Mouse (Mus musculus): ENCODE results near the gene Ppp4r2. TPM values are rescaled to one million over a fixed set of nuclear protein-coding genes. Genes with fewer than 3 reads are reported as not detected.

Gene Ppp4r2
- polyA plus RNA-seq (2016; fragmentation: Nextera tagmentation; extraction: Ambion mirVana), result 21.0 and 26.9 TPM in 2 replicates

- no peaks in the 10 kb centered on the region for H3K9me3 ChIP-seq (replicated peaks)
- under 1% methylated on average over 34 of the region's 50 CpGs for WGBS
- DNase-seq (ENCODE audit: low spot score), result peak; percentile 94
- peaks cover 5% of the 10 kb centered on the region for H3K4me1 ChIP-seq
- peak within 1 kb of the TSS; percentile 93 for H3K4me3 ChIP-seq
- H3K36me3 ChIP-seq, result peaks cover 40% of the 10 kb centered on the region
- no peaks in the 10 kb centered on the region for H3K27me3 ChIP-seq (ENCODE audit: low read depth, poor library complexity, severe bottlenecking)
- peak within 1 kb of the TSS; percentile 98 for H3K27ac ChIP-seq
Measured at GRCm38 (mm10) chr6:100833355-100833754, at the start of gene Ppp4r2. TSS of gene Ppp4r2 (plus strand) at chr6:100833622.

- no peaks in the 10 kb centered on the region for H3K27me3 ChIP-seq (ENCODE audit: low read depth, poor library complexity, severe bottlenecking)
- DNase-seq (ENCODE audit: low spot score), result no peak
- peaks cover 7% of the 10 kb centered on the region; the same call in 1 of the 2 replicates for H3K36me3 ChIP-seq
- no peak overlapping the region for H3K27ac ChIP-seq
- no peaks in the 10 kb centered on the region for H3K9me3 ChIP-seq (replicated peaks)
- 94% methylated on average over 1 of the region's 1 CpGs for WGBS
- peaks cover 4% of the 10 kb centered on the region; the same call in 1 of the 2 replicates for H3K4me1 ChIP-seq
- no peak overlapping the region for H3K4me3 ChIP-seq
Measured at GRCm38 (mm10) chr6:100787726-100788125, 45.7 kb upstream of the Ppp4r2 start.

- no peaks in the 10 kb centered on the region for H3K9me3 ChIP-seq (replicated peaks)
- H3K4me3 ChIP-seq, result no peak overlapping the region
- H3K27me3 ChIP-seq (ENCODE audit: low read depth, poor library complexity, severe bottlenecking), result no peaks in the 10 kb centered on the region
- peaks cover 7% of the 10 kb centered on the region; the same call in 1 of the 2 replicates for H3K36me3 ChIP-seq
- H3K27ac ChIP-seq, result no peak overlapping the region
- peaks cover 4% of the 10 kb centered on the region; the same call in 1 of the 2 replicates for H3K4me1 ChIP-seq
- 88% methylated on average over 1 of the region's 1 CpGs for WGBS
- no peak for DNase-seq (ENCODE audit: low spot score)
Measured at GRCm38 (mm10) chr6:100789161-100789560, 44.3 kb upstream of the Ppp4r2 start.

GRCm38 (mm10) chr6:100792055-100792659 is 41.3 kb upstream of the Ppp4r2 start:
- H3K36me3 ChIP-seq, result 0 out of 2 replicates have a peak, but pooled peaks cover 2% of the 10 kb centered on the region
- H3K9me3 ChIP-seq (replicated peaks), result no peaks in the 10 kb centered on the region
- H3K27ac ChIP-seq, result no peak overlapping the region
- H3K4me1 ChIP-seq, result peaks cover 4% of the 10 kb centered on the region; the same call in 1 of the 2 replicates
- no peak overlapping the region for H3K4me3 ChIP-seq
- DNase-seq (ENCODE audit: low spot score), result no peak
- 73% methylated on average over 3 of the region's 3 CpGs for WGBS
- H3K27me3 ChIP-seq (ENCODE audit: low read depth, poor library complexity, severe bottlenecking), result no peaks in the 10 kb centered on the region

- Histone ChIP-seq H3K9me3 (replicated peaks) (no peaks in the 10 kb centered on the region), H3K4me3 (no peak overlapping the region), H3K27me3 (ENCODE audit: low read depth, poor library complexity, severe bottlenecking) (no peaks in the 10 kb centered on the region), H3K36me3 (no peaks in the 10 kb centered on the region), H3K4me1 (peaks cover 4% of the 10 kb centered on the region; the same call in 1 of the 2 replicates), H3K27ac (no peak overlapping the region)
- DNase-seq (ENCODE audit: low spot score), result no peak
- WGBS, result 89% methylated on average over 14 of the region's 14 CpGs
Measured at GRCm38 (mm10) chr6:100792973-100793769, 40.3 kb upstream of the Ppp4r2 start.

- peaks cover 4% of the 10 kb centered on the region; the same call in 1 of the 2 replicates for H3K4me1 ChIP-seq
- no peak overlapping the region for H3K4me3 ChIP-seq
- no peaks in the 10 kb centered on the region for H3K9me3 ChIP-seq (replicated peaks)
- H3K27ac ChIP-seq, result no peak overlapping the region
- DNase-seq (ENCODE audit: low spot score), result no peak
- H3K27me3 ChIP-seq (ENCODE audit: low read depth, poor library complexity, severe bottlenecking), result no peaks in the 10 kb centered on the region
- WGBS, result 51% methylated on average over 6 of the region's 6 CpGs
- no peaks in the 10 kb centered on the region for H3K36me3 ChIP-seq
Measured at GRCm38 (mm10) chr6:100795797-100796196, 37.6 kb upstream of the Ppp4r2 start.

- WGBS, result 93% methylated on average over 6 of the region's 6 CpGs
- Histone ChIP-seq H3K4me3 (no peak overlapping the region), H3K4me1 (peaks cover 8% of the 10 kb centered on the region; the same call in 1 of the 2 replicates), H3K27ac (no peak overlapping the region), H3K36me3 (no peaks in the 10 kb centered on the region), H3K9me3 (replicated peaks) (no peaks in the 10 kb centered on the region), H3K27me3 (ENCODE audit: low read depth, poor library complexity, severe bottlenecking) (no peaks in the 10 kb centered on the region)
- DNase-seq (ENCODE audit: low spot score), result no peak
Measured at GRCm38 (mm10) chr6:100799290-100799689, 34.1 kb upstream of the Ppp4r2 start.

GRCm38 (mm10) chr6:100799766-100800165 is 33.7 kb upstream of the Ppp4r2 start:
- Histone ChIP-seq H3K9me3 (replicated peaks) (no peaks in the 10 kb centered on the region), H3K27me3 (ENCODE audit: low read depth, poor library complexity, severe bottlenecking) (no peaks in the 10 kb centered on the region), H3K36me3 (no peaks in the 10 kb centered on the region), H3K27ac (no peak overlapping the region), H3K4me3 (no peak overlapping the region), H3K4me1 (peaks cover 8% of the 10 kb centered on the region; the same call in 1 of the 2 replicates)
- 96% methylated on average over 4 of the region's 4 CpGs for WGBS
- DNase-seq (ENCODE audit: low spot score), result no peak

- no peak overlapping the region for H3K4me3 ChIP-seq
- 84% methylated on average over 10 of the region's 10 CpGs for WGBS
Measured at GRCm38 (mm10) chr6:100800497-100800955, 32.9 kb upstream of the Ppp4r2 start.

GRCm38 (mm10) chr6:100802381-100803083 is 30.9 kb upstream of the Ppp4r2 start:
- 48% methylated on average over 13 of the region's 13 CpGs for WGBS
- no peaks in the 10 kb centered on the region for H3K36me3 ChIP-seq
- H3K9me3 ChIP-seq (replicated peaks), result no peaks in the 10 kb centered on the region
- peaks cover 8% of the 10 kb centered on the region; the same call in 1 of the 2 replicates for H3K4me1 ChIP-seq
- no peak for DNase-seq (ENCODE audit: low spot score)
- no peak overlapping the region for H3K4me3 ChIP-seq
- no peak overlapping the region for H3K27ac ChIP-seq
- H3K27me3 ChIP-seq (ENCODE audit: low read depth, poor library complexity, severe bottlenecking), result no peaks in the 10 kb centered on the region

More at GRCm38 (mm10) chr6:100800497-100800955, 32.9 kb upstream of the Ppp4r2 start:
- no peak for DNase-seq (ENCODE audit: low spot score)
- no peaks in the 10 kb centered on the region for H3K36me3 ChIP-seq
- H3K27ac ChIP-seq, result no peak overlapping the region
- no peaks in the 10 kb centered on the region for H3K9me3 ChIP-seq (replicated peaks)
- H3K27me3 ChIP-seq (ENCODE audit: low read depth, poor library complexity, severe bottlenecking), result no peaks in the 10 kb centered on the region
- peaks cover 8% of the 10 kb centered on the region; the same call in 1 of the 2 replicates for H3K4me1 ChIP-seq

GRCm38 (mm10) chr6:100803250-100803649 is 30.2 kb upstream of the Ppp4r2 start:
- Histone ChIP-seq H3K4me3 (no peak overlapping the region), H3K36me3 (no peaks in the 10 kb centered on the region), H3K9me3 (replicated peaks) (no peaks in the 10 kb centered on the region), H3K27me3 (ENCODE audit: low read depth, poor library complexity, severe bottlenecking) (no peaks in the 10 kb centered on the region), H3K27ac (no peak overlapping the region), H3K4me1 (peaks cover 8% of the 10 kb centered on the region; the same call in 1 of the 2 replicates)
- DNase-seq (ENCODE audit: low spot score), result no peak
- 87% methylated on average over 3 of the region's 3 CpGs for WGBS

- H3K27ac ChIP-seq, result no peak overlapping the region
- WGBS, result 93% methylated on average over 9 of the region's 9 CpGs
- H3K4me1 ChIP-seq, result peaks cover 8% of the 10 kb centered on the region; the same call in 1 of the 2 replicates
- H3K36me3 ChIP-seq, result no peaks in the 10 kb centered on the region
- no peaks in the 10 kb centered on the region for H3K9me3 ChIP-seq (replicated peaks)
- H3K4me3 ChIP-seq, result no peak overlapping the region
- no peak for DNase-seq (ENCODE audit: low spot score)
- no peaks in the 10 kb centered on the region for H3K27me3 ChIP-seq (ENCODE audit: low read depth, poor library complexity, severe bottlenecking)
Measured at GRCm38 (mm10) chr6:100807187-100807586, 26.2 kb upstream of the Ppp4r2 start.
